Mouse (Mus musculus): Measurements from ENCODE around the gene Traf1. TPM values are rescaled to one million over a fixed set of nuclear protein-coding genes. Genes with fewer than 3 reads are reported as not detected.

Gene Traf1
- 1 to 10 TPM; 2.1 to 3.4 TPM for total RNA-seq (2021)
- long read RNA-seq, experiment 1, partial matches to known transcripts = 1 of 2 reads
- long read RNA-seq, experiment 1, other reads (novel, unspliced or antisense) = 1 of 2 reads
- long read RNA-seq, experiment 2 = 0 reads

DNA sequence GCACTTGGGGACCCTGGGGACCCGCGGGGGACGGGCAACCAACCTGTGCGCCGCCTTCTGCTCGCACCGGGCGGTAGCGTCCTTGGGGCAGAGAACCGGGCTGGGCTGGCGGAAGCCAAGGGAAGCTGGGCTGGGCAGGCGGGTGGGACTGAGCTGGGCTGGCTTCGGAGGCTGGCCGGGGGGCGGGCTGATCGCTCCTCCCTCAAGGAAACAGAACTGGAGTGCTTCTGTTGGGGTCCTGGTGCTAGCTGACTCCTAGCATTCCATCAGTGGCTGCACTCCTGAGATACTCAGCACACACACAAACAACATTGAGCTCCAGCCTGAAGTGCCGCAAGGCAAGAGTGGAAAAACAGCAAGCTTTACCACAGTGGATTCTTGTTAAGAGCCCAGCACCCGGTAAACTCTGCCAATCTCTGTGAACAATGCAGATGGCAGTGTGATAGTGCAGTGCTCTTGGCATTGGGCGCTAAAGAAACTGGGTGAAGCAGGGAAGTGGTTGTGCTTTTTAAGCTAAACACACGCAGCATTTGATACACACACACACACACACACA lies at the start of gene Traf1:
Gene Traf1 (minus strand): TSS at position 292 of the 556 bp plus-strand sequence.
- DNase-seq (ENCODE audit: low spot score in 2 of 2) = no peak

DNA sequence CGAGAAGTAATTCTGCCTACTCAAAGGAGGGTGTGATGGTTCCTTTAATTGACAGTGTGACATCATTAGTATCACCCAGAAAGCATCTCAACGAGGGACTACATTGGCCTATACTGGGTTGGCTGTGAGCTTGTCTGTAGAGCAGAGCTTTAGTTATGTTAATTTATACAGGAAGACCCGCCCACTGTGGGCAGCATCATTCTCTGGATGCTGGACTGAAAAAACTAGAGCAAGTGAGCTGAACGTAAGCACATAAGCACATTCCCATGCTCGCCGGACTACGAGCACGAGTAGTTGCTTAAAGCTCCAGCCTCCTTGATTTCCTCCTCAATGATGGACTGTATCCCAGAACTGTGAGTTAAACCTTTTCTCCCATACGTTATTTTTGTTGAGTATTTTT lies 37.4 kb upstream of the Traf1 start:
- no peak for DNase-seq (ENCODE audit: low spot score in 2 of 2)

DNA sequence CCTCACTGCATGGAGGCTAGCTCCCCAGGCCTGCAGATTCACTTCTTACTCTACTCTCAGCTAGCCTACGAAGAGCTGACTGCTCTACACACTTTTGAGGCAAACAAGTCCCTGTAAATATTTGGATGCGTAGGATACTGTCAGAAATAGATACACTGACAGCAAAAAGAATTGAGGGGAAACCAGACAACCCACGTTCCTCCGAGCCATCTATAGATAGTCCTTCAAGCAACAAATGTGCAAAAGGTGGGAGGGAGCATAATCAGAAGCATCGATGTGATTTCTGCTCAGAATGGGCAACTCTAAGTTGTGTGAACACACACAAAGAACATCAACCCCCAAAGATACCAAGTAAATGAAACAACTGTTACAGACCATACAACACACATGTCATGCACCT lies 34.9 kb upstream of the Traf1 start:
- DNase-seq (ENCODE audit: low spot score in 2 of 2) = no peak

DNA sequence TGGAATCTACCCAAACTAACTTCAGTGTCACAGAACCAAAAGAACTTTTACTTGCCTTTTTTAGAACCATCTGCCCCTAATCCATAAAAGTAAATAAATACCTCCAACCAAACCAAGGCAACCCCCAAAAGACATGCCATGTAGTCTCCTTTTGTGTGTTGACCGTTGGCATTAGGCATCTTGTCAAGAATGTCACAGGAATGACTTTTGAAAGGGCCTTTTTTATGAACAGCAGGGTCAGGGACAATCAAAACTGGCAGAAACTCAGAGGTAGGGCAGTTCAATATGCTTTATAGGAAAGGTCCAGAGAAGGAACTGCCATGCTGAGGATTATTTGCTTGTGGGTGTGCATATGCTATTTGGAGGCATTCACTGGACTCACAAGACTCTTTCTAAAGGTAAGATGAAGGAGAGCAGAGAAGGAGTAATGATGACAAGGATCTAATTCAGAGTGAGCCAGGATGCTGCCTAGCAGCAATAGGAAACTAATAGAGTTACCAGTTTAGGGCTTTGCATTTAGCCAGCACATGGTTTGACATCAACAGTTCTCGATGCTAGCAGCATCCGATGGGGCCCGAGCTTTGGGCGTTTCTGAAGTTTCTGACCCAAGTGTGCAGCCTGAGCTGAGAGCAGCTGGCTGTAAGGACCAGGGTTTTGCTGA lies 32.3 kb upstream of the Traf1 start:
- DNase-seq (ENCODE audit: low spot score in 2 of 2) = no peak

DNA sequence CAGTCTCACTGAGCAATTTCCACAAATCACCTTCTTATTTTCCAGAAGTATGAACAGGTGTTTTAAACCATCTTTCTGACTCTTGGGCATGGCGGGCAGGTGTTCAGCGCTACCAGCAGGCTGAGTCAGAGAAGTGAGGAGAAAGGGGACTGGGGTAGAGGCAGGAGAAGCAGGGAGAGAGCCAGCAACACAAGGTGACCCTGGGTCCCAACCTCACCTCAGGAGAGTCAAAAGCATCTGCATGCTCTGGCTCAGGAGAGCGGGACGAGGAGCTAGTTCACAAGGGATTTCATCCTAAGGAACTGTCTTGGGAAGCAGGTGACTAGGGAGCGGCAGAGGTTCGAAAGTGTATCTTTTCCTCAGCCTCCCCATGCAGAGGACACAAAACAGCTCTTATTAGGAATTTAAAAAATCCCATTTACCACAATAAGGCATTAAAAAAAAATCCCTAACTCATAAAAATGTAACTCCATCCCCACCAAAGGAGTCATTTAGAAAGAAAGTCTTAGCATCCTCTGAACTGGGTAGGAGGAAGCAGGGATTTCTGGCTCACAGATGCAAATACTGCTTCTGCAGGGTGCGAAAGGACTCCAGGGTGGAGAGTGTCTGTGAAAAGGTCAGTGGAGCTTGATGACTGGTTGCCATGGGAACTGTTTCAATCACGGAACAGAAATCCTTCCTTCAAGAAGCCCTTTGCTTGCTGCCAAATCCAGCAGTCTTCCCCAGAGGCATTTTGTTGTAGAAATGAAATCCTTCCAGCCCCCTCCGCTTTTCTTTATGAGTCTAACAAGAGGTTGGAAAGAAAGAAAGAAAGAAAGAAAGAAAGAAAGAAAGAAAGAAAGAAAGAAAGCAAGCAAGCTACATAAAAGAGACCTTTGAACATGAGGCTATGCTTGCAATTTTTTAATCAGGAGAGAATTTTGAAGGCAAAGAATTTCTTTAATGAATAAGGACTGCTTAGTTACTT lies 31.4 kb upstream of the Traf1 start:
- DNase-seq (ENCODE audit: low spot score in 2 of 2) = no peak

DNA sequence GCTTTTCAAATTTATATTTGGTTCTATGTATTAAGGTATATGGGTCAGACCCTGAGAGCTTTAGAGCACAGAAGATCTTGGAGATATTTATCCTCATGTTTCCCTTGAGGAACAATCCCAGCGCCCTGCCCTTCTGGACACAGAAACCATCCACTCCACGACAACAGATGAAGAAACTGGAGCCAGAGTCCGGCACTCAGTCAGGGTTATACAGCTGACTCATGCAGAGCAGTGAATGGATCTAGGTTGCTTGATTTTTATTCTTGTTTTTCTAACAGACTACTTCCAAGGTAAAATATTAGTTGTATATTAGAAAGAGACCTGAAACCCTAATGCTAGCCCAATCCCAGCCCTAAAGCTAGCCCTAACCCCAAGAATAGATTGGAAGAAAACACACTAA lies 30.4 kb upstream of the Traf1 start:
- no peak for DNase-seq (ENCODE audit: low spot score in 2 of 2)

DNA sequence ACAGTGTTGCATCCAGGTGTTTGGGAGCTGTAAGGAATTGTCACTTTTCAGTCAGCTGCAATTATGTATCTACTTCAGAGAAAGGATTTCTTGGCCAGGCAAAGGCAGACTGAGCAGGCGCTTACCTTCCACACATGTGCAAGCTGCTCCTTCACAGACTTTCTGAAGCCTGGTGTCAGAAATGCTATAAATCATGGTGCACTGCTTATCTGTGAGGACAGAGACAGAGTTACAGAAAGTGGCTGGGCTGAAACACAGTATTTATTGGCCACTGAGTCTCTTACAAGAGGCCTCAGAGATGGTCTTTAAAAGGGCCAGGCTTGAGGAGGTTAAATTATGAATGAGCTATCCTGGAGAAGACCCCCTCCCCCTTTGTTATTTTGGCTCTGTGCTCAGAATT lies 28.2 kb upstream of the Traf1 start:
- no peak for DNase-seq (ENCODE audit: low spot score in 2 of 2)

DNA sequence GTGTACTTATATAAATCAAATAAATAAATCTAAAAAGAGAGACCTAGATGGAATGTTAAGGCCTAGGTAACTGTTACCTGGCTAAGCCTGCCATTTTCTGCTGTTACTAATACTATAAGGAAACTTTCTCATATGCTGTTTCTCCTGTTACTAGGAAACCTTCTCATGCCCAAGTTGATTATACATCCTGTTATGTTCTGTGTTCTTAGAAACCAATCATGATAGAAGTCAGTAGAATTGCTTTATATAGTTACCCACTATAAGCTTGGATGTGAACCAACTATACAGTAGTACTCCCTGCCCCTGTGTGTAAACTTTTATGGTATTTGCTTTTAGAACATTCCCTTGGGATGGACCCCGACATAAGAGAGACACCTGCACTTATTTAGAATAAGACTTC lies 26.0 kb upstream of the Traf1 start:
- DNase-seq (ENCODE audit: low spot score in 2 of 2) = no peak

DNA sequence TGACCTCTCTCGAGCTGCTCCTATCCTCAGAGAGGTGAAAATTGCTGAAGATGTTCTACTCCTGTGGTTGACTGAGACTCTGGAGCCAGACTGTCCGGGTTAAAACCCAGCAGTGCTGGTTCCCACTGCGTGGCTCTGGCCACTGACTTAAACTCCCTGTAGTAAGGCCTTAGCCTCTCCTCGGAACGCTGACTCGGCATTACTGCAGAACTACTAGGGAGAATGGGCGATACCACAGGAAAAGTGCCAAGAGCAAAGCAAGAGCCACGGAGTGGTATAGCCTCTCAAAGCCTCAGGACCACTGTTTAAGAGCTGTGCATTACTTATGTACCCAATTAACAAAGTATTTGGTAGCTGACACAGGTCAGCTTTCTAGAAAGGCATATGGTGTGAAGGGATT lies 23.3 kb upstream of the Traf1 start:
- no peak for DNase-seq (ENCODE audit: low spot score in 2 of 2)

DNA sequence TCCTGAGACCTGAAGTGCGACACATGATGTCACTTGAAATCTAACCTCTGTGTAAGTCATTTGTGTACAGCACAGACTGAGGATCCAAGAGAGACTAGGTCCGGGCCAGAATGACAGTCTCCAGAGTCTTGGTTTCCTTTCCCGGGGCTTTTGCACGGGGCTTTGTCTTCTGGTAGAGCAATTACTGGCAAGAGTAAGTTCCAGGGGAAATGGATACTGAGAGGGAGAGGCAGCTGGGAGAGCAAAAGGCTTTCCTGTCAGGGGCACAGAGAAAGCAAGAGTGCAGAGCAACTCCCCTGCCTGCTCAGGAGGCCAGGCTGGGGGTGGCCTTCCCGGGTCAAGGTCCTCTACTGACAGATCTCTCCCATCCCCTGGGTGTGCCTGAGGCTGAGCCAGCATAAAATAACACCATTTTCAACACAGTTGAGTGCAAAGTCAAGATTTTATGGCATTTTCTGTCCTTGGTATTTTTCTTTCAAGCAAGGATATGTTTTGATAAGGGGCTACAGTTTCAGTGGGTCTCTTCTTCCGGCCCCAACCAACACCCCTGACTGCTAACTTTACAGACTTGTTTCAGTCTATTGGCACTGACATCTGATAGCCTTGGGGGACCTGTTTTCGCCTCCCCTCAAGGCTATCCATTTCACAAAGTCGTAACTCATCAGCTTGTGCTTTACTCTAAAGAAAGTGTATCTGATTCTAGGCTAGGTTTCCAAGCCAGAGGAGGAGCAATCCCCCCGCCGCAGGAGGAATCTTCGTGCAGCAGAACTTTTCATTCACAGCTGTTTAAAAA lies 21.5 kb upstream of the Traf1 start:
- no peak for DNase-seq (ENCODE audit: low spot score in 2 of 2)

DNA sequence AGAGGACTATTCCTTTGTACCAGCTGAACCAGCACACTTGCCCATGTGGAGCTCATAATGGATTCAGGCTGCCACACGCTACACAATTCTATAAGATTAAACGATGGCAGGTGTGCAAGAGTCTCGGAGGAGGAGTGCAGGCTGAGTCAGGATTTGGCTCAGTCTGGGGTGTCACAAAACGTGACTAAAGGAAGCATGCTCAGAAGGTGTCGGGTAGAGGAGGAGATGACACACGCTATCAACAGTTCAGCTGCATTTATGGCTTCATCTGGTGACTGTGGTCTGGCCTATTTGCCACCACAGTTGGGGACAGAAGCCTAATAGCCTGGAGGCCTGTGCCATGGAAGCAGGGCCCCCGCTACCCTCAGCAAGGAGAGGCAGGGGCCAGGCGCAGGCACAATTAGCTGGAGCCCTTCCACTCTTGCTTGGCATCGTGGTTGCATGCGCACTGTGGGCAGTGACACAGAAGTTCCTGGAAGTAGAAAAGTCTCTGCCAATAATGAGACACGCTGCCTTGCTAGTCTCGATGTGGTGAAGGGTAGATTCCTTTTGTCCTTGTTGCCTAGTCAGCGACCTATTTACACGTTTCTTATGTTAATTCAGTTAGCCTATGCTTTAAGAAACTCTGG lies 20.6 kb upstream of the Traf1 start:
- no peak for DNase-seq (ENCODE audit: low spot score in 2 of 2)

DNA sequence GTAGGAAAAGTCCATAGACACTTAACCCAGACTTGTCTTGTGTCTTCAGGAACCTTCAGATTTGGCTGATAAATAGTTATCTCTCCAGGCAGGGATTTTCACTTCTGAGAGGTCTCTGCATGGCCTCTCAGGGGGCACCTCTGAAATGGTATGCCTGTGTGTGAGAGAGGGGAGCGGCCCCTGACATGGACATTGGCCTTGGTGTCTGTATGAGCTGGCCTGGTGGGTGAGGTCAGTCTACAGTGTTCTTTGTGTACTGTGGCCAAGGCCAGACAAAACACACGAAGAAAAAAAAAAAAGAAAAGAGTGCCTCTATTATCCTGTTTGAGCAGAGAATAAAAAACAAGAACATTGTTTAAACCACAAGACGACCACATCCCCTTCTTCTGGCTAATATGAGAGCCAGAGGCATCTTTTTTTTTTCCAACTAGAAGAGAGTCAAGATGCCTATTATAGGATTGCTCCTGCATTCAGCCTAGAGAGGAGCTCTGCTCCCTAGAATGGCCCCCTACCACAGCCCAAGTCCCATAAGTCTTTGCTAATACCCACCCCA lies 18.0 kb upstream of the Traf1 start:
- no peak for DNase-seq (ENCODE audit: low spot score in 2 of 2)

DNA sequence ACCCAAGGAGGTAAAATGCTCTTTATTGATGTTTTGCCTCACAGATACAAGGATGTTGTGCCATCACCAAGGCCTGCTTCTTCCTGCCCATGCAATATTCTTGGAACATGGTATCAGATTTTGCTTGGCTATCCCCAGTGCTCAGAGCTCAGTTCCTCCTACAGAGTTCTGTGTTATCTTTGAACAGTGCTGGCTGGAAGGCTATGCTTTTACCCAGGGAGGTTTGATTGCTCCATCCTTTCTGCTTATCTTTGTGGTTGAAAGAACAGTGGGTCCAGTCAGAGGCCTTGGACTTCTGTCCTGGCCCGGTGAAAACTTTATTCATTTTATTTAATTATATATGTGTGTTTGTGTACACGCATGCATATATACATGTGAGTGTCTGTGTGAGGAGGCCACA lies 16.7 kb upstream of the Traf1 start:
- DNase-seq (ENCODE audit: low spot score in 2 of 2) = no peak

DNA sequence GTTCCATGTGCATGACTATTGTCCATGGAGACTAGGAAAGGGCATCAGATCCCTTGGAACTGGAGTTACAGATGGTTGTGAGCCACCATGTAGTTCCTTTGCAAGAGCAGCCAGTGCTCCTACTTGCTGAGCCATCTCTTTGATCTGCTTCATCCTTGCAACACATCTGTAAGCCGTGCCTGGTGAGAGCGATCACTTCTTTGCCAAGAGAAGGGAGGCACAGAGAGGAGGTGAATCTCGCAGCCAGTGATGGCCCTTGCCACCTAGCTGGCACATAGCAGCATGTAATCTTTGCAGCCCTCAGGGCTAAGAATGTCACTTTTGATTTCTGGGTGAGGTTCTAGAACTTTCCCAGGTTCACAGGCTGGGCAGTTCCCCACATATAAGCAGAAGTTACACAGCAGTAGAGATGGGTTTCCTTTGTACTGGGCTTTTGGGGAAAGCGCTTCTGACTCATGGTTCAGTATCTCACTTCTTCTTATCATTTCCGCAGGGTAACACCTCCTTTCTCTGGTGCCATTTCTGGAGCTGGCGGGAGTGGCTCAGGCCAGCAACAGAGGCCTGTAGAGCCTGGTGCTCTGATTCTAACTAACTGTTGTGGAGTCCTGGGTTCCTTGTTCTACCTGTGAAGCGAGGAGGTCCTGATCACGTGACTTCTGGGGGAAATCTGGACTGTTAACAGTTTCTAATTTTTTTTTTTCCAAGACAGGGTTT lies 15.5 kb upstream of the Traf1 start:
- DNase-seq (ENCODE audit: low spot score in 2 of 2) = no peak

DNA sequence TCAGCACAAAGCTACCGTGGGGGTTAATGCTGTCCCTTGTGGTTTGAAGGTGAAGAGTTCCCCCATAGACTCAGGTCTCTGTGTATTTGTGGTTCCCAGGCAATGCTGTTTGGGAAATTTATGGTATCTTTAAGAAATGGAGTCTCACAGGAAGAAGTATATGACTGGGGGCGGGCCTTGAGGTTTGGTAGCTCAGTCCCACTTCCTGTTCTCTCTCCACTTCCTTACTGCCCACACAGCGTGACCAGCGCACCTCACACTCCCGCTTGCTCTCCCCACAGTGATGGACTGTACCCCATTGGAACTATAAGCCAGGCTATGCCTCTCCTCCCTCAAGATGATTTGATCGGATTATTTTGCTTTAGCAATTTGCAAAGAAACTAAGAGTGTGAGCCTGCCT lies 14.9 kb upstream of the Traf1 start:
- no peak for DNase-seq (ENCODE audit: low spot score in 2 of 2)

DNA sequence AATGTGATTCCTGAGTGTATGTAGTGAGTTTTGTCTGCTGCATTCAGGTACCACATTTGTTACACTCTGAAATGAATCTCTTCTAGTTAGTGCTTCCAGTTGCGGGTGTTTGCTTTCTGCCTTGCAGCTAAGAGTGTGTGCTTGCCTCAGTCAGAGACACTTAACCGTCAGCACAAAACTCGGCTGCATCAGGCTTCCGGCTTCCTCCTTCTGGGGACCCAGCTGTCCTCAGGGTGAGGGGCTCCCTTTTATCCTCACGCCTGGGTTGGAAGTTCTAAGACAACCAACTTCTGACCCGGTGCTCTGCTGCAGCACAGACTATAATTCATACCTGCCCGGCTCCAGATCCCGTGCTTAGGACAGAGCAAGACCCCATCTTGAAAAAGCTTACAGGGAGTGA lies 11.5 kb upstream of the Traf1 start:
- DNase-seq (ENCODE audit: low spot score in 2 of 2) = no peak

DNA sequence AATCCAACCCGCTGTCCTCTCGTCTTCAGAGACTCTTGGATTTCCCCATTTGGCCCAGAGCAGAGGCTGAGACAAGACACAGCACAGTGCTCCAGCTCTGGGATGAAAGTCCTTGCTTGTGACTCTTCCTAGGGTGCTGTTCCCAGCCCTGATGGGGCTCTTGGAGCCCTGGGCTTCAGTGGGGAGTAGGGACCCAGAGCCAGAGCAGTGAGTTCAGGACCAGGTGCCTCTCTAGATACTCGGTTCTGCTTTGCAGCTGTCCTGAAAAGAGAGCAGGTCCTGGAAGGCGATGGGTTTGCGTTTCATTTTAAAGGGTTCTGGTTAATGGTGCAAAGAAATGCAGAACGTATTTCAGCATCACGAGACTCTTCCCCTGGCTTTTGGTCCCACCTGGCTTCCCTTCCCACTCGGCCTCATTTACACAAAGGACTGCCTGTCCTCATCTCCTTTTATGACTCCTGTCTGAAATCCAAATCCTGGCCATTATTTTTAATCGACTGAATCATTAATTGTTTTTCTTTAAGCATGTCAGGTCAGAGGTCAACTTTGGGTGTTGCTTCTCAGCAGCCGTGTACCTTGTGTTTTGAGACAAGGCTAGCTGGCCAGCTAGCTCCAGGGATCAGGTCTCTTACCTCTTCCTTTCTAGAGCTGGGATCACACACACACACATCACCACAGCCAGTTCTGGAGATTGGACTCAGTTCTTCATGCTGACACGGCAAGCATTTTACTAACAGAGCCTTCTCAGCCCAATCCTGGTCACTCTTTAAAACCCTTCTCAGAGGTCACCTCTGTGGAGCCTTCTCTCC lies 9.7 kb upstream of the Traf1 start:
- DNase-seq (ENCODE audit: low spot score in 2 of 2) = no peak

DNA sequence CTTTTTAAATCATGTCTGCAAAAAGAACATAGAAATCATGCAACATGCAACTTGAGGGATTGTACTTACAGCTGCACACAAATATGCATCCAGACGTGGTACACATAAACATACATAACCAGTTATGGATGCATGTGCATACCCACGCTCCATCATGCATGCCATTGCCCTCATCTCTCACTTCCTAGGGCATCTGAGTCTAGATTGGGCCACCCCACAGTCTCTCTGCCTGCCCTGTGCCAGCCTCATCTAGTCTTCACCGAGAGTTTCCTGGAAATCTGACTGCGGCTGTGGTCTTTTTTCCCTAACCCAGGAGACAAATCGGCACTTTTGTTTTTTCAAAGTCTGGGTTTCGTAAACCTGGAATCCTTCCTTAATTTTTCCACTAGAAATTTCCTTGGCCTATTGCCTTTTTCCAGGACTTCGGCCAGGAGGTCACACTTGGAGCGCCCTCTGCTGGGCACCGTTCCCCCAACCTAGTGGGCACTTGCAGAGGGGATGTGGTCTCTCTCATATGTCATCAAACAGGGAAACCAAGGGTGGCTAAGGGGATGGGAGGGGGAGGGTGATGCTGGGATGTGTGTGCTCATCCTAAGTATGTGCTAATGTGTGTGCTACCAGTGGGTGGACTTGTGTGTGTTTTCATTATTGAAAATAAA lies 8.6 kb upstream of the Traf1 start:
- DNase-seq (ENCODE audit: low spot score in 2 of 2) = peak; percentile 52 to 57
